Mouse (Mus musculus): ENCODE measurements around the gene Fzd4. TPM values are rescaled to one million over a fixed set of nuclear protein-coding genes. Genes with fewer than 3 reads are reported as not detected.

Gene Fzd4
- polyA plus RNA-seq, 1 experiment: 1.2 TPM

DNA sequence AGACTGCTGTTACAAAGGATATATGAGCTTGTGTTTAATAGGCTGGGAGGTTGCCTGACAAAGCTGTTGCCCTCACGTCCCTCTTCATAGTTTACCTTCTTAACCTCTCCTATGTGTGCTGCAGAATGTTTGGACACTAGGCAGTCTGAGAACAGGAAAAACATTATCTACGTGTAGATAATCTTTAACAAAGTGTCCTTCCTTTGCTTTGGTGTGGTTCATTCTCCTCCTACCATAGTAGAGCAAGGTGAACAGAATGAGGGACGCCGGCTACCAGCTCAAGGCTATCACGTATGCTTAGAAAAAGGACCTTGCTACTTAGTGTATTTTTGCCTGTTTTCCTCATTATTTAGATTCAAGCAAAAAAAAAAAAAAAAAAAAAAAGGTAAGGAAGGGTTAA, 24.6 kb downstream of the Fzd4 start:
- no peaks in the 10 kb centered on the region for H3K27me3 ChIP-seq (ENCODE audit: control insufficient read depth, insufficient read depth, low read length)
- H3K4me1 ChIP-seq (ENCODE audit: control insufficient read depth, insufficient read depth, low read length): no peaks in the 10 kb centered on the region
- H3K27ac ChIP-seq (ENCODE audit: control insufficient read depth, insufficient read depth, low read depth, low read length): no peak overlapping the region
- H3K36me3 ChIP-seq (ENCODE audit: control insufficient read depth, insufficient read depth, low read length): no peaks in the 10 kb centered on the region
- H3K4me3 ChIP-seq (ENCODE audit: control insufficient read depth, low read depth, low read length): no peak overlapping the region
- TF ChIP-seq POLR2A (IDR thresholded peaks at IDR 0.05; ENCODE audit: control insufficient read depth, low read depth, low read length) (no peak), CTCF (IDR thresholded peaks at IDR 0.05; ENCODE audit: control insufficient read depth, insufficient read depth, insufficient replicate concordance, low read depth, low read length) (no peak)

DNA sequence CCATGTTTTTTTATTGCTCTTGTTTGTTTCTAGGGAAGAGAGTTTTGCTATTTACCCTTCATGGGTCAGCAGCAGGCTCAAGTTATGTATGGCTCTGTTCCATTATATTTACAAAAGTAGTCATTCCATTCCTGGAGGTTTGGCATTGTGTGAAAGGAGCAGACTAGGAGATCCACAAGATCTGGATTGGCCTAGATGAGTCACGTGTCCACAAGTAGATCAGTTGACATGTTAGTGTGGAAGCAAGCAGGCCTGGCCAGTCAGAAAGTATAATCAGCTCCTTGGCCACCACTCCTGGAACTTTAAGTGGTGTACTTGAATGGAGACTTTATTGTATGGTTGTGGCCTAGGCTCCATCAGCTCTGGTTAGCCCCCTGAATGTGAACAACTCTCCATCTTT, 25.2 kb downstream of the Fzd4 start:
- Histone ChIP-seq H3K27ac (ENCODE audit: control insufficient read depth, insufficient read depth, low read depth, low read length) (no peak overlapping the region), H3K4me1 (ENCODE audit: control insufficient read depth, insufficient read depth, low read length) (no peaks in the 10 kb centered on the region), H3K36me3 (ENCODE audit: control insufficient read depth, insufficient read depth, low read length) (no peaks in the 10 kb centered on the region), H3K27me3 (ENCODE audit: control insufficient read depth, insufficient read depth, low read length) (no peaks in the 10 kb centered on the region), H3K4me3 (ENCODE audit: control insufficient read depth, low read depth, low read length) (no peak overlapping the region)
- TF ChIP-seq CTCF (IDR thresholded peaks at IDR 0.05; ENCODE audit: control insufficient read depth, insufficient read depth, insufficient replicate concordance, low read depth, low read length): no peak
- TF ChIP-seq POLR2A (IDR thresholded peaks at IDR 0.05; ENCODE audit: control insufficient read depth, low read depth, low read length): no peak

DNA sequence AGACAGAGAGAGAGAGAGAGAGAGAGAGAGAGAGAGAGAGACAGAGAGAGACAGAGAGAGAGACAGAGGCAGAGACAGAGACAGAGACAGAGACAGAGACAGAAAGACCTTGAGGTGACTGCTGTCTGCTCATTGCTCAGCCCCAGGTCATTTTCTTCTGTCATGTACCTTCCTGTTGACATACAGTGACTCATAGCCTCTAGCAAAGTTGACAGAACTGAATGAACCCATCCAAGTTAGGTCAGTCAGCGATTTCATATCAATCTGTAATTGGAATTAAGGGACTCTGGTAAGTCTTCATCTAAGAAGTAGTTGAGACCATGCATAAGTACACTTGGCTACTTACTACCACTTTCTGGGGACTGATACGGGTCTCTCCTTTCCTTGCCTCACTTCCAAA, 27.0 kb downstream of the Fzd4 start:
- Histone ChIP-seq H3K4me3 (ENCODE audit: control insufficient read depth, low read depth, low read length) (no peak overlapping the region), H3K4me1 (ENCODE audit: control insufficient read depth, insufficient read depth, low read length) (no peaks in the 10 kb centered on the region), H3K36me3 (ENCODE audit: control insufficient read depth, insufficient read depth, low read length) (no peaks in the 10 kb centered on the region), H3K27ac (ENCODE audit: control insufficient read depth, insufficient read depth, low read depth, low read length) (no peak overlapping the region), H3K27me3 (ENCODE audit: control insufficient read depth, insufficient read depth, low read length) (no peaks in the 10 kb centered on the region)
- TF ChIP-seq CTCF (IDR thresholded peaks at IDR 0.05; ENCODE audit: control insufficient read depth, insufficient read depth, insufficient replicate concordance, low read depth, low read length) (no peak), POLR2A (IDR thresholded peaks at IDR 0.05; ENCODE audit: control insufficient read depth, low read depth, low read length) (no peak)

DNA sequence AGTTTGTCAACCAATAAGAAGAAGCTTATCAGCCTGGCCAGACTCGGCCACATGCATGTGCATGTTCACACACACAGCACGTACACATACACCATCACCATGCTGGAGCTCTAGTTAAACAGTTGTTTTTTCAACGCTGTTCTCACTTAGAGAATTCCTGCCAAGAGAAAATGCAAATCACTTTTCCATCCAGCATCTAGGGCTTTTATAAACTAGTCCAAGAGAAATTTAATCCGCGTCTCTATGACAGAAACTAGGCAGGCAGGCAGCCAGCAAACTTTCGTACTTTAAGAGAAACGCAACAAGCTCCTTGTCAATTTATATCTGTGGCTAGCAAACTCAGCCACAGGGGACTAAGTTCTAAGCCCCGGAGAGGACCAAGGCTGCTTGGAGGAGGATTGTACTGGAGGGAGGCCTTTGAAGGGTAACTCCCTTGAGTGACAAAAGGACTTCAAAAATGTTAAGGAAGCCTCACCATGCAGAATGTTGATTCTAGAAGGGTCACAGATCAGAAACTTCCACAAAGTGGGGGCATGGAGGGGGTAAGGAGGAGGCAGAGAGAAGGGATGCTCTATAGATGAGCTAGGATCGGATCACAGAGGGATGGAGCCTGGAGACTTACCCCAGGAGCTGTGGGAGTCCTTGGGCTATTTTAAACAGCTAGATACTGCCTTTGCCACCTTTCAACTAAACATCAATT, 29.2 kb downstream of the Fzd4 start:
- H3K4me3 ChIP-seq (ENCODE audit: control insufficient read depth, low read depth, low read length): no peak overlapping the region
- H3K36me3 ChIP-seq (ENCODE audit: control insufficient read depth, insufficient read depth, low read length): no peaks in the 10 kb centered on the region
- no peaks in the 10 kb centered on the region for H3K27me3 ChIP-seq (ENCODE audit: control insufficient read depth, insufficient read depth, low read length)
- no peak overlapping the region for H3K27ac ChIP-seq (ENCODE audit: control insufficient read depth, insufficient read depth, low read depth, low read length)
- no peak for TF ChIP-seq CTCF (IDR thresholded peaks at IDR 0.05; ENCODE audit: control insufficient read depth, insufficient read depth, insufficient replicate concordance, low read depth, low read length)
- TF ChIP-seq POLR2A (IDR thresholded peaks at IDR 0.05; ENCODE audit: control insufficient read depth, low read depth, low read length): no peak
- H3K4me1 ChIP-seq (ENCODE audit: control insufficient read depth, insufficient read depth, low read length): no peaks in the 10 kb centered on the region

DNA sequence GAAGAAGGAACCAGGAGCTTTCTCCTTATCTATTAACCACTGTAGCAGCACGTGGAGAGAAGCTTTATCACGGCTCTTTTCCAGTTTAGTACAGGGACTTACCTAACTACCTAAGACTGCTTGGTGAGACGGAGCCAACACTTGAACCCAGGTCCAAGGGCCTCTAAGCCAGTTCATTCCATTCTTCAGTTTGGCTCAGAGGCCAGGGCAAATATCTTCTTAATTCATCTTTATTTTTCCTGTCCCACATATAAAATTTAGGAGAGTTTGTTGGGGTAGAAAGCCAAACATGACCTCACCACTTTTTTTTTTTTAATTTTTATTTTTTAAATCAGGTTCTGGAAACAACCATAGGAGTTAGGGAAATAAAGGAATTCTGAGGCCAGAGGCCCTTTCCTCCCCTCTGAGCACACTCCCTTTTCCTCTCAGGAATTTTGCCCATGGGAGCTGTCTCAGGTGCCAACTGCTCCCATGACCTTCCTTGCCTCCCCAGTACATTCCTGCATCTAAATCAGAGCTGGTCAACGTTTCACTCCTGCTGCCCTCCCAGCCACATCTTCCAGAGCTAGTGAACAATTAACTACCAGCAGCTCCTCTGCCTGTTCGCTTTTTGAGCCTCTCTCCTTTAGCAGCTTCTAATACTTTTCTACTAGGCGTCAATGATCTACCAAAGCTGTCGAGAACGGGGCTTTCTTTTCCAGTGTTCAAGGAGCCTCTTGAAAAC, 29.9 kb downstream of the Fzd4 start:
- no peak overlapping the region for H3K27ac ChIP-seq (ENCODE audit: control insufficient read depth, insufficient read depth, low read depth, low read length)
- no peaks in the 10 kb centered on the region for H3K4me1 ChIP-seq (ENCODE audit: control insufficient read depth, insufficient read depth, low read length)
- no peak overlapping the region for H3K4me3 ChIP-seq (ENCODE audit: control insufficient read depth, low read depth, low read length)
- H3K36me3 ChIP-seq (ENCODE audit: control insufficient read depth, insufficient read depth, low read length): no peaks in the 10 kb centered on the region
- H3K27me3 ChIP-seq (ENCODE audit: control insufficient read depth, insufficient read depth, low read length): no peaks in the 10 kb centered on the region
- TF ChIP-seq CTCF (IDR thresholded peaks at IDR 0.05; ENCODE audit: control insufficient read depth, insufficient read depth, insufficient replicate concordance, low read depth, low read length) (no peak), POLR2A (IDR thresholded peaks at IDR 0.05; ENCODE audit: control insufficient read depth, low read depth, low read length) (no peak)

- H3K27ac ChIP-seq (ENCODE audit: control insufficient read depth, insufficient read depth, low read depth, low read length): no peak overlapping the region
- H3K36me3 ChIP-seq (ENCODE audit: control insufficient read depth, insufficient read depth, low read length): no peaks in the 10 kb centered on the region
- H3K4me3 ChIP-seq (ENCODE audit: control insufficient read depth, low read depth, low read length): no peak overlapping the region
- no peaks in the 10 kb centered on the region for H3K4me1 ChIP-seq (ENCODE audit: control insufficient read depth, insufficient read depth, low read length)
- TF ChIP-seq POLR2A (IDR thresholded peaks at IDR 0.05; ENCODE audit: control insufficient read depth, low read depth, low read length) (no peak), CTCF (IDR thresholded peaks at IDR 0.05; ENCODE audit: control insufficient read depth, insufficient read depth, insufficient replicate concordance, low read depth, low read length) (no peak)
- H3K27me3 ChIP-seq (ENCODE audit: control insufficient read depth, insufficient read depth, low read length): no peaks in the 10 kb centered on the region
Measured at GRCm38 (mm10) chr7:89436404-89436803, 32.2 kb downstream of the Fzd4 start.

DNA sequence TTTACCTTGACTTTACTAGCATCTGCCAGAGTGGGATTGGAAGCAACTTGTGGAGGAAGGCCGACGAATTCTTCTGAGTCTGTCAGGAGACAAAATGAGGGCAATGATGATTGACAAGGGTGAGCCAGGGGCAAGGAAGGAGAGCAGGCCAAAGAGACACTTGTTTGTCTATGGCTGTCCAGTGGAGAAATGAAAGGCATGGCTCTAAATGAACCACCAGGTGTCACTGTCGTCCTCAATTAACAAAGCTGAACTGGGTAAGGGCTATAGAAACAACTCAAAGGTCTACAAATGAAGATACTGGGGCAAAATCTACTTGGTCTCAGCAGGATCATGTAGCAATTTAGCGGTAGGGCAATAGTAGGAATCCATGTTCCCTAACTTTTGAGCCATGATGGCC, 33.4 kb downstream of the Fzd4 start:
- Histone ChIP-seq H3K27ac (ENCODE audit: control insufficient read depth, insufficient read depth, low read depth, low read length) (no peak overlapping the region), H3K4me3 (ENCODE audit: control insufficient read depth, low read depth, low read length) (no peak overlapping the region), H3K27me3 (ENCODE audit: control insufficient read depth, insufficient read depth, low read length) (no peaks in the 10 kb centered on the region), H3K4me1 (ENCODE audit: control insufficient read depth, insufficient read depth, low read length) (no peaks in the 10 kb centered on the region), H3K36me3 (ENCODE audit: control insufficient read depth, insufficient read depth, low read length) (no peaks in the 10 kb centered on the region)
- no peak for TF ChIP-seq POLR2A (IDR thresholded peaks at IDR 0.05; ENCODE audit: control insufficient read depth, low read depth, low read length)
- peak; percentile 16; the same call in 1 of the 2 replicates for TF ChIP-seq CTCF (IDR thresholded peaks at IDR 0.05; ENCODE audit: control insufficient read depth, insufficient read depth, insufficient replicate concordance, low read depth, low read length)

Measured in testis, adult 2 months (tissue).